Mouse (Mus musculus) CH12.LX (cell line): ENCODE measurements around the gene Olfr1188.

Source experiments
- CHD2 ChIP-seq: IDR thresholded peaks from 2 replicates; pipeline ENCODE4 v1.6.1; 2011; ENCODE audit warnings: low read length, improper control_type of control experiment
- CTCF ChIP-seq, 2 experiments: IDR thresholded peaks in 1 of 2; conservative IDR thresholded peaks in 1 of 2; 2 replicates each; pipeline ENCODE4 v1.5.1; 2011 to 2012; ENCODE audit warnings: low read depth in 2 of 2, low read length in 2 of 2, improper control_type of control experiment in 1 of 2, inconsistent platforms in 1 of 2, mild to moderate bottlenecking in 1 of 2, moderate library complexity in 1 of 2
- E2F4 ChIP-seq: IDR thresholded peaks from 2 replicates; pipeline ENCODE4 v1.6.1; 2011; ENCODE audit warnings: low read depth, low read length, improper control_type of control experiment; ENCODE audit not compliant: insufficient replicate concordance
- MAX ChIP-seq: IDR thresholded peaks from 2 replicates; pipeline ENCODE4 v1.6.1; 2011; ENCODE audit warnings: low read length, improper control_type of control experiment
- POLR2A ChIP-seq: IDR thresholded peaks from 2 replicates; pipeline ENCODE4 v1.6.1; 2011; ENCODE audit warnings: low read depth, mild to moderate bottlenecking, improper control_type of control experiment, low read length
- ZC3H11A ChIP-seq: IDR thresholded peaks from 2 replicates; pipeline ENCODE4 v1.6.1; 2012; ENCODE audit warnings: low read depth, mild to moderate bottlenecking, inconsistent platforms, low read length, improper control_type of control experiment

GRCm38 (mm10) chr2:88518251-88518650 is 38.5 kb upstream of the Olfr1188 start, which contains the start of gene Olfr1186:
- no peak for TF ChIP-seq ZC3H11A
- no peak for TF ChIP-seq E2F4
- no peak for TF ChIP-seq POLR2A
- no peak for TF ChIP-seq CTCF (conservative IDR thresholded peaks at IDR 0.05 in 1 of 2, IDR thresholded peaks at IDR 0.05 in 1 of 2; ENCODE audit: low read depth in 2 of 2, low read length in 2 of 2)
- TF ChIP-seq MAX: no peak
- TF ChIP-seq CHD2: no peak
